Mouse (Mus musculus): ENCODE measurements around the gene Ilf3.

DNA sequence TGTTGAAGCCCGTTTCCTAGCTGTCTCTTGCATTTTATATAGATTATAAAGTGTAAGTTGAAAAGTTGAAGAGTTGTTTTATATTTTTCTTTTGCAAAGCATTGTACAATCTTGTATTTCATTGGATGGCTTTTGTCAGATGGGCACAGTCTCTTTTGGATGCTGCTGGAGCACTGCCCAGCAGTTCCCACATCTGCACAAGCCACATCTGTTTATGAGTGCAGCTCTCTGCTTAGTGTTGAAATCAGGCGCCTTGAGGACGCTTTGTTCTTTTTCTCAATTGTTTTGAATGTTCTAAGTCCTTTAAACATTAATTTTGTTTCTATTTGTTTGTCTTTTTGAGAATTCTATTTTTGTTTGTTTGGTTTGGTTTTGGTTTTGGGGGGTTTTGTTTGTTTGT lies 70.5 kb downstream of the Ilf3 start:
- no peak for TF ChIP-seq CTCF (IDR thresholded peaks at IDR 0.05; ENCODE audit: low read depth, low read length)
- TF ChIP-seq POLR2A (IDR thresholded peaks at IDR 0.05; ENCODE audit: extremely low read depth, insufficient read depth, low read length) = no peak
